8 mouse cellular contexts compared by ENCODE assay signal in the genomic region with DNA sequence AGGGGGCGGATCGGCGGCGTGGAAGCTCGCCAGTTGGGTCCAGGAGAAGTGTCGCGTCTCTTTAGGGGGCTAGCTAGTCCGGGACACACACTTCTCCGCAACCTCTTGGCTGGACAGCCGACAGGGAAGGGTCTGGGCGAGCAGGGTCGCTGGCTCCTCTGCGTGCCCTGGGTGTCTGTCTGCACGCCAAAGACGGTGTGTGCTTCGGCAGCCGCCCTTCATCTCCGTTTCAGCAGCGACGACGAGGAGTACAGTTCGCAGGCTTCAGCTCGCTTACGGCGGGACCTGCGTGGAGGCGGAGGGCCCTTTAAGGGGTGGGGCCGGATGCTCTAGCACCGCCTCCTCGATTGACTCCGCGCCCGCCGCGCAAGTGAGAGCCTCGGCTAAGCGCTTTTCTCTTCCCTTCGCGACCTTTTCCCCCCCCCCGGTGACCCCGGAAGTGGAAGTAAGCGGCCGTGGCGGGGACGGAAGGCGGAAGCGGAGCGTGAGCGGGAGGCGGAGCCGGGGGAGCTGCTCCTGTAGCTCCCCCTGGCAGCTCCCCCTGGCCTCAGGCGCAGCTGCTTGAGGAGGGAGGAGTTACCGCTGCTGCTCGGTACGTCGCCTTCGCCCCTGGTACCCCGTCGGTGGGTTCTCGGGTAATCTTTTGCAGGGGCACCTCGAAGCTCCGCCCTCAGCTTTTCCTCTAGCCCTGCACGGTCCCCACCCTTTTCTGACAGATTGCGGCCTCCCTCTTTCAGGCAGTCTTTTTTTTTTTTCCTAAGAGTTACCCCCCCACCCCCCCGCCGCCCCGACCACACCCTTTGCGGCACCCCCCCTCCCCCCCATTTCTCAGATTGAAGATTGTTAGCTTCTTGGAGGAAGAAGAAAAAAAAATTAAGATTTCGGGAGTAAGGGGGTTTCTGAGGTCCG. TPM values are rescaled to one million over a fixed set of nuclear protein-coding genes. Genes with fewer than 3 reads are reported as not detected.
DNase-seq lines count a peak whose midpoint lies in the region; ATAC-seq and TF ChIP-seq lines count a peak whose summit lies in the region.

No protein-coding gene starts in this region.

- dilution Hi-C loops in CH12.LX (cut with MboI; ENCODE audit: extremely low pct_ligation_motif_present, extremely low pct_unique_long_range_greater_than_20kb, low sequenced_read_pairs) = no loop called here

- peak overlapping the region; percentile 64 for H3K9ac ChIP-seq in CH12.LX (ENCODE audit: insufficient read depth, low read depth)
- H3K9ac ChIP-seq in forebrain, embryonic 11.5 days (ENCODE audit: low read length) = peak overlapping the region; percentile 91
- peak overlapping the region; percentile 79 for H3K9ac ChIP-seq in heart, postnatal 0 days (replicated peaks; ENCODE audit: low read depth, low read length)
- H3K9ac ChIP-seq in liver, postnatal 0 days (replicated peaks) = peak overlapping the region; percentile 91
- peak overlapping the region; percentile 82 for H3K9ac ChIP-seq in neural tube, embryonic 14.5 days (replicated peaks; ENCODE audit: low read depth, low read length)

- peak overlapping the region; percentile 88 for H3K4me2 ChIP-seq in CH12.LX (ENCODE audit: insufficient read depth, low read depth, poor library complexity, severe bottlenecking)
- H3K4me2 ChIP-seq in forebrain, embryonic 11.5 days (ENCODE audit: low read depth, low read length, severe bottlenecking) = peak overlapping the region; percentile 65
- peak overlapping the region; percentile 80 for H3K4me2 ChIP-seq in heart, postnatal 0 days (ENCODE audit: low read depth, low read length)
- peak overlapping the region; percentile 100 for H3K4me2 ChIP-seq in liver, postnatal 0 days (ENCODE audit: low read depth, low read length)
- peak overlapping the region; percentile 57 for H3K4me2 ChIP-seq in neural tube, embryonic 14.5 days (ENCODE audit: low read depth, low read length)

- ATAC-seq in forebrain, embryonic 11.5 days (replicated peaks; ENCODE audit: low FRiP score) = peak; percentile 92
- ATAC-seq in heart, postnatal 0 days (ENCODE audit: insufficient read depth, low read depth) = peak; percentile 94
- ATAC-seq in liver, postnatal 0 days = peak; percentile 96
- peak; percentile 93 for ATAC-seq in neural tube, embryonic 14.5 days (ENCODE audit: low read depth)

- DNase-seq in CH12.LX (ENCODE audit: extremely low read depth) = peak; percentile 98
- DNase-seq in c-Kit-positive CD71-positive TER-119-negative erythroid progenitor cells, embryonic 14.5 days (ENCODE audit: low read depth) = peak; percentile 98
- peak; percentile 99 for DNase-seq in forebrain, embryonic 11.5 days (ENCODE audit: low spot score)
- DNase-seq in heart, postnatal 0 days (ENCODE audit: low spot score) = peak; percentile 97
- peak; percentile 98 to 99 for DNase-seq in kidney, postnatal 4 days
- DNase-seq in liver, postnatal 0 days = peak; percentile 99
- DNase-seq in testis, postnatal 10 days (ENCODE audit: low spot score) = peak; percentile 96

- H3K4me3 ChIP-seq in CH12.LX (replicated peaks in 1 of 3; ENCODE audit: low read depth in 2 of 3, low read length in 2 of 3, poor library complexity in 1 of 3) = peak overlapping the region; percentile 72 to 94 (median 86)
- peak overlapping the region; percentile 59 for H3K4me3 ChIP-seq in forebrain, embryonic 11.5 days (ENCODE audit: low read depth, low read length)
- H3K4me3 ChIP-seq in heart, postnatal 0 days (ENCODE audit: low read depth, low read length) = peak overlapping the region; percentile 73
- H3K4me3 ChIP-seq in liver, postnatal 0 days (ENCODE audit: low read depth, low read length) = peak overlapping the region; percentile 95
- H3K4me3 ChIP-seq in neural tube, embryonic 14.5 days (ENCODE audit: low read depth, low read length) = peak overlapping the region; percentile 78

- peaks cover 36% of the 10 kb centered on the region for H3K79me2 ChIP-seq in CH12.LX (replicated peaks; ENCODE audit: control insufficient read depth, extremely low read depth, insufficient read depth, poor library complexity, severe bottlenecking)

- peak in 1 of 2 experiments; percentile 41; a peak in 2 of 4 replicates for TF ChIP-seq CTCF in CH12.LX (conservative IDR thresholded peaks at IDR 0.05 in 1 of 2, IDR thresholded peaks at IDR 0.05 in 1 of 2; ENCODE audit: low read depth in 2 of 2, low read length in 2 of 2)
- peak; percentile 35 for TF ChIP-seq CTCF in heart, postnatal 0 days (IDR thresholded peaks at IDR 0.05; ENCODE audit: low read depth)
- TF ChIP-seq CTCF in liver, postnatal 0 days (IDR thresholded peaks at IDR 0.05; ENCODE audit: low read depth) = peak; percentile 55

- no peaks in the 10 kb centered on the region for H3K27me3 ChIP-seq in CH12.LX (replicated peaks)
- no peaks in the 10 kb centered on the region for H3K27me3 ChIP-seq in forebrain, embryonic 11.5 days (ENCODE audit: control insufficient read depth, insufficient read depth, low read length)
- H3K27me3 ChIP-seq in heart, postnatal 0 days (ENCODE audit: control insufficient read depth, insufficient read depth, low read length) = no peaks in the 10 kb centered on the region
- no peaks in the 10 kb centered on the region for H3K27me3 ChIP-seq in liver, postnatal 0 days (ENCODE audit: insufficient read depth, low read length)
- H3K27me3 ChIP-seq in neural tube, embryonic 14.5 days (ENCODE audit: control insufficient read depth, insufficient read depth, low read length) = no peaks in the 10 kb centered on the region; the same call in 1 of the 2 replicates

- H3K36me3 ChIP-seq in CH12.LX (replicated peaks in 1 of 2; ENCODE audit: control insufficient read depth in 1 of 2, insufficient read depth in 1 of 2, low read length in 1 of 2) = peaks cover 12 to 37% of the 10 kb centered on the region in 2 experiments
- H3K36me3 ChIP-seq in forebrain, embryonic 11.5 days (ENCODE audit: control insufficient read depth, insufficient read depth, low read length) = no peaks in the 10 kb centered on the region; the same call in 1 of the 2 replicates
- H3K36me3 ChIP-seq in heart, postnatal 0 days (replicated peaks; ENCODE audit: control insufficient read depth, insufficient read depth, low read length) = peaks cover 21% of the 10 kb centered on the region
- peaks cover 10% of the 10 kb centered on the region for H3K36me3 ChIP-seq in liver, postnatal 0 days (replicated peaks; ENCODE audit: insufficient read depth, low read length)
- peaks cover 8% of the 10 kb centered on the region for H3K36me3 ChIP-seq in neural tube, embryonic 14.5 days (ENCODE audit: control insufficient read depth, insufficient read depth, low read length)

- in situ Hi-C loops in CH12.LX (cut with MboI; ENCODE audit: low pct_ligation_motif_present, low pct_unique_long_range_greater_than_20kb, low sequenced_read_pairs) = no loop called here

- H3K27ac ChIP-seq in CH12.LX (ENCODE audit: insufficient read depth, low read depth) = peak overlapping the region; percentile 87
- peak overlapping the region; percentile 89 for H3K27ac ChIP-seq in forebrain, embryonic 11.5 days (ENCODE audit: low read depth, low read length)
- H3K27ac ChIP-seq in heart, postnatal 0 days (ENCODE audit: low read depth) = peak overlapping the region; percentile 98
- peak overlapping the region; percentile 98 for H3K27ac ChIP-seq in liver, postnatal 0 days (ENCODE audit: low read depth)
- peak overlapping the region; percentile 97 for H3K27ac ChIP-seq in neural tube, embryonic 14.5 days (ENCODE audit: low read depth, low read length)

- TF ChIP-seq RAD21 in CH12.LX (IDR thresholded peaks at IDR 0.05; ENCODE audit: low read depth, low read length) = no peak

- TF ChIP-seq POLR2A in CH12.LX (IDR thresholded peaks at IDR 0.05; ENCODE audit: low read depth, low read length) = peak; percentile 72

- TF ChIP-seq EP300 in CH12.LX (IDR thresholded peaks at IDR 0.05; ENCODE audit: low read length) = no peak
- peak; percentile 68 for TF ChIP-seq EP300 in heart, postnatal 0 days (IDR thresholded peaks at IDR 0.05; ENCODE audit: low read depth)
- peak; percentile 51; the same call in 1 of the 2 replicates for TF ChIP-seq EP300 in liver, postnatal 0 days (IDR thresholded peaks at IDR 0.05; ENCODE audit: low read depth)

- H3K9me3 ChIP-seq in CH12.LX (replicated peaks; ENCODE audit: low read length) = no peaks in the 10 kb centered on the region
- no peaks in the 10 kb centered on the region for H3K9me3 ChIP-seq in forebrain, embryonic 11.5 days (ENCODE audit: control insufficient read depth, low read length)
- H3K9me3 ChIP-seq in heart, postnatal 0 days (replicated peaks; ENCODE audit: control insufficient read depth, low read length) = no peaks in the 10 kb centered on the region
- no peaks in the 10 kb centered on the region for H3K9me3 ChIP-seq in liver, postnatal 0 days (ENCODE audit: low read length)
- H3K9me3 ChIP-seq in neural tube, embryonic 14.5 days (ENCODE audit: control insufficient read depth, low read length) = no peaks in the 10 kb centered on the region

- peaks cover 13 to 35% of the 10 kb centered on the region in 2 experiments for H3K4me1 ChIP-seq in CH12.LX (ENCODE audit: control insufficient read depth in 1 of 2, insufficient read depth in 2 of 2)
- peaks cover 13% of the 10 kb centered on the region; the same call in 1 of the 2 replicates for H3K4me1 ChIP-seq in forebrain, embryonic 11.5 days (replicated peaks; ENCODE audit: control insufficient read depth, insufficient read depth, low read length)
- H3K4me1 ChIP-seq in heart, postnatal 0 days (ENCODE audit: control insufficient read depth, insufficient read depth) = peaks cover 39% of the 10 kb centered on the region
- peaks cover 31% of the 10 kb centered on the region for H3K4me1 ChIP-seq in liver, postnatal 0 days (ENCODE audit: insufficient read depth)
- H3K4me1 ChIP-seq in neural tube, embryonic 14.5 days (ENCODE audit: control insufficient read depth, insufficient read depth, low read length) = peaks cover 47% of the 10 kb centered on the region

- under 1% methylated on average over 68 of the region's 70 CpGs for WGBS in forebrain, embryonic 11.5 days
- 1% methylated on average over 57 of the region's 70 CpGs for WGBS in heart, postnatal 0 days
- under 1% methylated on average over 70 of the region's 70 CpGs for WGBS in liver, postnatal 0 days (ENCODE audit: insufficient replicate concordance)
- WGBS in neural tube, embryonic 14.5 days = under 1% methylated on average over 66 of the region's 70 CpGs

RNA-seq across cellular contexts. Expression of a gene that starts 1.2 kb away (rescaled TPM):
- total RNA-seq in CH12.LX (2012; rRNA removed) = 1.2 and 2.0 TPM in 2 replicates
- total RNA-seq in CH12.LX (2014; rRNA removed) = 2.0 and 2.6 TPM in 2 replicates
- polyA plus RNA-seq in CH12.LX (2012; ENCODE audit: insufficient read length, low read depth) = 4.5 and 4.7 TPM in 2 replicates
- 22.7 and 24.2 TPM in 2 replicates for polyA plus RNA-seq in forebrain, embryonic 11.5 days (2014; fragmentation: Nextera tagmentation; extraction: Ambion mirVana)
- total RNA-seq in heart, postnatal 0 days (2014; rRNA removed; ENCODE audit: low replicate concordance) = 17.9 and 24.4 TPM in 2 replicates
- 11.1 and 11.6 TPM in 2 replicates for polyA plus RNA-seq in heart, postnatal 0 days (2015; fragmentation: Nextera tagmentation; extraction: Ambion mirVana)
- polyA plus RNA-seq in liver, postnatal 0 days (2015; fragmentation: Nextera tagmentation; extraction: Ambion mirVana) = 2.3 and 2.5 TPM in 2 replicates
- 13.9 and 16.6 TPM in 2 replicates for polyA plus RNA-seq in neural tube, embryonic 14.5 days (2014; fragmentation: Nextera tagmentation; extraction: Ambion mirVana)

RNA-seq across cellular contexts. Expression of a gene that starts 1.5 kb away (rescaled TPM):
- 33.4 and 33.7 TPM in 2 replicates for total RNA-seq in CH12.LX (2012; rRNA removed)
- total RNA-seq in CH12.LX (2014; rRNA removed) = 24.8 and 25.3 TPM in 2 replicates
- 32.6 and 32.8 TPM in 2 replicates for polyA plus RNA-seq in CH12.LX (2012; ENCODE audit: insufficient read length, low read depth)
- polyA plus RNA-seq in forebrain, embryonic 11.5 days (2014; fragmentation: Nextera tagmentation; extraction: Ambion mirVana) = 38.6 and 38.8 TPM in 2 replicates
- total RNA-seq in heart, postnatal 0 days (2014; rRNA removed; ENCODE audit: low replicate concordance) = 28.6 and 29.7 TPM in 2 replicates
- polyA plus RNA-seq in heart, postnatal 0 days (2015; fragmentation: Nextera tagmentation; extraction: Ambion mirVana) = 27.6 and 29.8 TPM in 2 replicates
- 12.9 and 15.0 TPM in 2 replicates for polyA plus RNA-seq in liver, postnatal 0 days (2015; fragmentation: Nextera tagmentation; extraction: Ambion mirVana)
- 35.6 and 42.1 TPM in 2 replicates for polyA plus RNA-seq in neural tube, embryonic 14.5 days (2014; fragmentation: Nextera tagmentation; extraction: Ambion mirVana)

RNA-seq across cellular contexts. Expression of a gene that starts 11.8 kb away (rescaled TPM):
- 75.4 and 94.6 TPM in 2 replicates for total RNA-seq in CH12.LX (2012; rRNA removed)
- 170 and 198 TPM in 2 replicates for total RNA-seq in CH12.LX (2014; rRNA removed)
- 201 and 283 TPM in 2 replicates for polyA plus RNA-seq in CH12.LX (2012; ENCODE audit: insufficient read length, low read depth)
- 263 and 284 TPM in 2 replicates for polyA plus RNA-seq in forebrain, embryonic 11.5 days (2014; fragmentation: Nextera tagmentation; extraction: Ambion mirVana)
- total RNA-seq in heart, postnatal 0 days (2014; rRNA removed; ENCODE audit: low replicate concordance) = 19.4 and 20.0 TPM in 2 replicates
- 135 and 141 TPM in 2 replicates for polyA plus RNA-seq in heart, postnatal 0 days (2015; fragmentation: Nextera tagmentation; extraction: Ambion mirVana)
- 72.0 and 75.4 TPM in 2 replicates for polyA plus RNA-seq in liver, postnatal 0 days (2015; fragmentation: Nextera tagmentation; extraction: Ambion mirVana)
- 146 and 168 TPM in 2 replicates for polyA plus RNA-seq in neural tube, embryonic 14.5 days (2014; fragmentation: Nextera tagmentation; extraction: Ambion mirVana)

RNA-seq across cellular contexts. Expression of a gene that starts 14.6 kb away (rescaled TPM):
- total RNA-seq in CH12.LX (2012; rRNA removed) (0.76 and 1.3 TPM in 2 replicates), CH12.LX (2014; rRNA removed) (0.39 and 0.50 TPM in 2 replicates)
- polyA plus RNA-seq in CH12.LX (2012; ENCODE audit: insufficient read length, low read depth) = 0.57 and 0.72 TPM in 2 replicates
- polyA plus RNA-seq in forebrain, embryonic 11.5 days (2014; fragmentation: Nextera tagmentation; extraction: Ambion mirVana) = 0.51 and 0.60 TPM in 2 replicates
- total RNA-seq in heart, postnatal 0 days (2014; rRNA removed; ENCODE audit: low replicate concordance) = 5.1 and 9.0 TPM in 2 replicates
- 1.00 and 1.5 TPM in 2 replicates for polyA plus RNA-seq in heart, postnatal 0 days (2015; fragmentation: Nextera tagmentation; extraction: Ambion mirVana)
- 11.3 and 13.5 TPM in 2 replicates for polyA plus RNA-seq in liver, postnatal 0 days (2015; fragmentation: Nextera tagmentation; extraction: Ambion mirVana)
- 0.70 and 0.71 TPM in 2 replicates for polyA plus RNA-seq in neural tube, embryonic 14.5 days (2014; fragmentation: Nextera tagmentation; extraction: Ambion mirVana)

RNA-seq across cellular contexts. Expression of a gene that starts 16.1 kb away (rescaled TPM):
- 56.1 and 73.7 TPM in 2 replicates for total RNA-seq in CH12.LX (2012; rRNA removed)
- total RNA-seq in CH12.LX (2014; rRNA removed) = 116 and 123 TPM in 2 replicates
- polyA plus RNA-seq in CH12.LX (2012; ENCODE audit: insufficient read length, low read depth) = 52.1 and 65.8 TPM in 2 replicates
- 70.1 and 73.0 TPM in 2 replicates for polyA plus RNA-seq in forebrain, embryonic 11.5 days (2014; fragmentation: Nextera tagmentation; extraction: Ambion mirVana)
- total RNA-seq in heart, postnatal 0 days (2014; rRNA removed; ENCODE audit: low replicate concordance) = 27.6 and 32.1 TPM in 2 replicates
- polyA plus RNA-seq in heart, postnatal 0 days (2015; fragmentation: Nextera tagmentation; extraction: Ambion mirVana) = 20.2 and 26.7 TPM in 2 replicates
- polyA plus RNA-seq in liver, postnatal 0 days (2015; fragmentation: Nextera tagmentation; extraction: Ambion mirVana) = 75.8 and 80.6 TPM in 2 replicates
- polyA plus RNA-seq in neural tube, embryonic 14.5 days (2014; fragmentation: Nextera tagmentation; extraction: Ambion mirVana) = 21.2 and 21.9 TPM in 2 replicates

Comparison
In these comparisons a context has a peak if more than half of its experiments do, and no peak if none do; other contexts are left out.
1. Peak in every context shown above with its lines: DNase-seq, ATAC-seq, H3K4me3 ChIP-seq and H3K27ac ChIP-seq.